Mouse (Mus musculus) testis, adult 2 months (tissue): ENCODE measurements at regions not wholly inside any gene's neighbourhood (a gene's known extent, or its start where the extent isn't known, plus 50 kb on each side); places are given as distances from the start of the nearest gene placed in this dataset.
"Not testable (repeated sequence)": the region's sequence is repeated elsewhere in the genome, so short reads cannot be mapped to it uniquely, and the experiment has no call there.

Experiments used
- H3K27ac ChIP-seq: fragments of 200-500 bp; 2 replicates; pipeline ENCODE4 v1.5.1; 2012; ENCODE audit warnings: low read depth, low read length; ENCODE audit not compliant: control insufficient read depth, insufficient read depth
- H3K27me3 ChIP-seq: fragments of 200-500 bp; 2 replicates; pipeline ENCODE4 v1.6.1; 2012; ENCODE audit warnings: mild to moderate bottlenecking, low read length, moderate library complexity; ENCODE audit not compliant: control insufficient read depth, insufficient read depth
- H3K36me3 ChIP-seq: fragments of 200-500 bp; 2 replicates; pipeline ENCODE4 v1.6.1; 2012; ENCODE audit warnings: mild to moderate bottlenecking, low read length; ENCODE audit not compliant: control insufficient read depth, insufficient read depth
- H3K4me1 ChIP-seq: fragments of 200-500 bp; 2 replicates; pipeline ENCODE4 v1.6.1; 2012; ENCODE audit warnings: low read length; ENCODE audit not compliant: control insufficient read depth, insufficient read depth
- H3K4me3 ChIP-seq: fragments of 200-500 bp; 2 replicates; pipeline ENCODE4 v1.5.1; 2012; ENCODE audit warnings: low read depth, mild to moderate bottlenecking, low read length, moderate library complexity, mixed read lengths; ENCODE audit not compliant: control insufficient read depth
- CTCF ChIP-seq: fragments of 200-500 bp; IDR thresholded peaks from 2 replicates; pipeline ENCODE4 v1.5.1; 2012; ENCODE audit warnings: low read depth, mild to moderate bottlenecking, inconsistent platforms, low read length, moderate library complexity; ENCODE audit not compliant: control insufficient read depth, insufficient read depth, insufficient replicate concordance
- POLR2A ChIP-seq: fragments of 200-500 bp; IDR thresholded peaks from 2 replicates; pipeline ENCODE4 v1.6.1; 2012; ENCODE audit warnings: low read depth, mild to moderate bottlenecking, inconsistent platforms, low read length, moderate library complexity; ENCODE audit not compliant: control insufficient read depth

GRCm38 (mm10) chr15:24348975-24349560 lies 1064.5 kb downstream of the Basp1 start:
- Histone ChIP-seq H3K4me1 (no peaks in the 10 kb centered on the region), H3K27ac (no peak overlapping the region), H3K4me3 (no peak overlapping the region), H3K36me3 (no peaks in the 10 kb centered on the region), H3K27me3 (no peaks in the 10 kb centered on the region)
- TF ChIP-seq CTCF, result no peak

- not testable (repeated sequence) for H3K4me1 ChIP-seq, H3K27me3 ChIP-seq, H3K4me3 ChIP-seq, H3K27ac ChIP-seq, H3K36me3 ChIP-seq
These were observed 1077.7 kb downstream of the Basp1 start for GRCm38 (mm10) chr15:24335876-24336275.

GRCm38 (mm10) chr15:24303123-24303522 lies 1110.4 kb downstream of the Basp1 start:
- not testable (repeated sequence) for H3K27ac ChIP-seq, H3K36me3 ChIP-seq, H3K27me3 ChIP-seq, H3K4me3 ChIP-seq, H3K4me1 ChIP-seq

GRCm38 (mm10) chr15:24297236-24297635 lies 1116.3 kb downstream of the Basp1 start:
- Histone ChIP-seq H3K36me3 (no peaks in the 10 kb centered on the region), H3K4me3 (no peak overlapping the region), H3K27me3 (no peaks in the 10 kb centered on the region), H3K27ac (no peak overlapping the region), H3K4me1 (no peaks in the 10 kb centered on the region)
- TF ChIP-seq CTCF, result no peak
- no peak for TF ChIP-seq POLR2A

GRCm38 (mm10) chr15:24296798-24297197 lies 1116.8 kb downstream of the Basp1 start:
- no peak for TF ChIP-seq CTCF
- TF ChIP-seq POLR2A, result no peak
- Histone ChIP-seq H3K27me3 (no peaks in the 10 kb centered on the region), H3K4me3 (no peak overlapping the region), H3K4me1 (no peaks in the 10 kb centered on the region), H3K27ac (no peak overlapping the region), H3K36me3 (no peaks in the 10 kb centered on the region)

GRCm38 (mm10) chr15:24275100-24275499 lies 1138.5 kb downstream of the Basp1 start:
- no peak overlapping the region for H3K27ac ChIP-seq
- no peaks in the 10 kb centered on the region for H3K4me1 ChIP-seq
- TF ChIP-seq POLR2A (no peak), CTCF (no peak)
- no peaks in the 10 kb centered on the region for H3K27me3 ChIP-seq
- no peaks in the 10 kb centered on the region for H3K36me3 ChIP-seq
- H3K4me3 ChIP-seq, result no peak overlapping the region

GRCm38 (mm10) chr15:24267360-24267759 lies 1146.2 kb downstream of the Basp1 start:
- Histone ChIP-seq H3K27ac (no peak overlapping the region), H3K36me3 (no peaks in the 10 kb centered on the region), H3K27me3 (no peaks in the 10 kb centered on the region), H3K4me1 (no peaks in the 10 kb centered on the region), H3K4me3 (no peak overlapping the region)
- no peak for TF ChIP-seq CTCF
